Mouse (Mus musculus) midbrain, postnatal 0 days (tissue): Measurements from ENCODE around the gene Limch1. TPM values are rescaled to one million over a fixed set of nuclear protein-coding genes. Genes with fewer than 3 reads are reported as not detected.

Source experiments
- ATAC-seq: fragments of 200-750 bp; cut with Nextera tagmentation; 2 replicates; pipeline ENCODE4 v1.8.0; 2017; ENCODE audit warnings: moderate number of reproducible peaks, mild to moderate bottlenecking, moderate TSS enrichment, moderate library complexity; ENCODE audit not compliant: low FRiP score
- DNase-seq: peaks from one replicate; pipeline ENCODE4 v3.0.0-alpha.2; 2015; ENCODE audit warnings: low spot score
- H3K27ac ChIP-seq: fragments of 300-500 bp; sonication (generic); 2 replicates; pipeline ENCODE4 v1.5.1; 2014; ENCODE audit warnings: low read depth, mild to moderate bottlenecking, low read length, mixed read lengths
- H3K27me3 ChIP-seq: fragments of 300-500 bp; sonication (generic); 2 replicates; pipeline ENCODE4 v1.6.1; 2014; ENCODE audit warnings: low read length, control low read depth, mixed read lengths; ENCODE audit not compliant: insufficient read depth
- H3K36me3 ChIP-seq: fragments of 300-500 bp; sonication (generic); 2 replicates; pipeline ENCODE4 v1.6.1; 2014; ENCODE audit warnings: low read length, control low read depth, mixed read lengths; ENCODE audit not compliant: insufficient read depth
- H3K4me1 ChIP-seq: fragments of 300-500 bp; sonication (generic); 2 replicates; pipeline ENCODE4 v1.6.1; 2014; ENCODE audit warnings: mild to moderate bottlenecking, control low read depth, antibody characterized with exemption, low read length, mixed read lengths; ENCODE audit not compliant: insufficient read depth
- H3K4me2 ChIP-seq: fragments of 300-500 bp; sonication (generic); 2 replicates; pipeline ENCODE4 v1.6.1; 2014; ENCODE audit warnings: low read depth, mild to moderate bottlenecking, low read length, mixed read lengths; ENCODE audit not compliant: poor library complexity, severe bottlenecking
- H3K4me3 ChIP-seq: fragments of 300-500 bp; sonication (generic); 2 replicates; pipeline ENCODE4 v1.5.1; 2014; ENCODE audit warnings: low read depth, mild to moderate bottlenecking, low read length, moderate library complexity
- H3K9ac ChIP-seq: fragments of 300-500 bp; sonication (generic); replicated peaks from 2 replicates; pipeline ENCODE4 v1.6.1; 2014; ENCODE audit warnings: mild to moderate bottlenecking, low read length, moderate library complexity, mixed read lengths; ENCODE audit not compliant: poor library complexity, severe bottlenecking
- H3K9me3 ChIP-seq: fragments of 300-500 bp; sonication (generic); 2 replicates; pipeline ENCODE4 v1.6.1; 2016; ENCODE audit warnings: low read length, control low read depth
- CTCF ChIP-seq: IDR thresholded peaks from 2 replicates; pipeline ENCODE4 v1.5.1; 2016; ENCODE audit warnings: antibody characterized with exemption, mild to moderate bottlenecking
- WGBS: fragments of 180-500 bp; shearing (Covaris S2); extraction: QIAGEN DNeasy Blood & Tissue Kit; methylation state at CpG from one replicate; pipeline ENCODE4 v1.1.7; 2014; 5-methylcytosine and 5-hydroxymethylcytosine counted together
- polyA plus RNA-seq: library from polyadenylated mRNA; unstranded; fragments of >200 nt; fragmentation: Nextera tagmentation; extraction: Ambion mirVana; gene quantifications from 2 replicates; pipeline ENCODE4 v1.2.1, GENCODE M21; 2015
- total RNA-seq: library from RNA; depleted of rRNA; stranded (reverse); fragments of >200 nt; gene quantifications from 2 replicates; pipeline ENCODE4 v1.2.3, GENCODE M21; 2014

Gene Limch1
- total and polyA plus RNA-seq, 2 experiments from 2014 or later = 46.6 to 119 TPM

GRCm38 (mm10) chr5:66815877-66816276 is 70.2 kb downstream of the Limch1 start:
- H3K9me3 ChIP-seq = no peaks in the 10 kb centered on the region
- H3K4me3 ChIP-seq = no peak overlapping the region
- no peak overlapping the region for H3K4me2 ChIP-seq
- no peaks in the 10 kb centered on the region for H3K27me3 ChIP-seq
- WGBS = 12% methylated on average over 6 of the region's 6 CpGs
- no peaks in the 10 kb centered on the region for H3K4me1 ChIP-seq
- TF ChIP-seq CTCF = no peak
- DNase-seq (no peak), ATAC-seq (no peak)
- H3K36me3 ChIP-seq = no peaks in the 10 kb centered on the region
- H3K27ac ChIP-seq = no peak overlapping the region
- no peak overlapping the region for H3K9ac ChIP-seq

GRCm38 (mm10) chr5:66816751-66817150 is 71.1 kb downstream of the Limch1 start:
- Histone ChIP-seq H3K4me1 (no peaks in the 10 kb centered on the region), H3K36me3 (no peaks in the 10 kb centered on the region), H3K9me3 (no peaks in the 10 kb centered on the region), H3K4me3 (no peak overlapping the region), H3K27ac (no peak overlapping the region), H3K9ac (no peak overlapping the region), H3K27me3 (no peaks in the 10 kb centered on the region), H3K4me2 (no peak overlapping the region)
- WGBS = 70% methylated on average over 18 of the region's 18 CpGs
- ATAC-seq (no peak), DNase-seq (no peak)
- TF ChIP-seq CTCF = no peak

GRCm38 (mm10) chr5:66817184-66817956 is 71.7 kb downstream of the Limch1 start:
- no peak overlapping the region for H3K9ac ChIP-seq
- no peaks in the 10 kb centered on the region for H3K4me1 ChIP-seq
- DNase-seq (no peak), ATAC-seq (no peak)
- no peak for TF ChIP-seq CTCF
- no peaks in the 10 kb centered on the region for H3K9me3 ChIP-seq
- no peak overlapping the region for H3K27ac ChIP-seq
- no peak overlapping the region for H3K4me3 ChIP-seq
- H3K4me2 ChIP-seq = no peak overlapping the region
- no peaks in the 10 kb centered on the region for H3K36me3 ChIP-seq
- 97% methylated on average over 8 of the region's 8 CpGs for WGBS
- H3K27me3 ChIP-seq = no peaks in the 10 kb centered on the region

- Histone ChIP-seq H3K27ac (no peak overlapping the region), H3K9me3 (no peaks in the 10 kb centered on the region), H3K4me2 (no peak overlapping the region), H3K4me3 (no peak overlapping the region), H3K9ac (no peak overlapping the region), H3K36me3 (no peaks in the 10 kb centered on the region), H3K4me1 (no peaks in the 10 kb centered on the region), H3K27me3 (no peaks in the 10 kb centered on the region)
- TF ChIP-seq CTCF = no peak
- DNase-seq (peak; percentile 42), ATAC-seq (0 out of 2 replicates have a peak, but pooled peaks have one; percentile 38)
- WGBS = 52% methylated on average over 6 of the region's 6 CpGs
Observed at GRCm38 (mm10) chr5:66822500-66823205, 77.0 kb downstream of the Limch1 start.

- Histone ChIP-seq H3K9me3 (no peaks in the 10 kb centered on the region), H3K27ac (no peak overlapping the region), H3K4me2 (no peak overlapping the region), H3K9ac (no peak overlapping the region), H3K4me1 (no peaks in the 10 kb centered on the region), H3K36me3 (no peaks in the 10 kb centered on the region), H3K27me3 (no peaks in the 10 kb centered on the region), H3K4me3 (no peak overlapping the region)
- no peak for ATAC-seq
- 92% methylated on average over 4 of the region's 4 CpGs for WGBS
- no peak for DNase-seq
- TF ChIP-seq CTCF = no peak
Observed at GRCm38 (mm10) chr5:66825586-66825985, 80.0 kb downstream of the Limch1 start.

- no peak overlapping the region for H3K27ac ChIP-seq
- no peak for DNase-seq
Observed at GRCm38 (mm10) chr5:66826844-66827243, 81.2 kb downstream of the Limch1 start.

More at GRCm38 (mm10) chr5:66826844-66827243, 81.2 kb downstream of the Limch1 start:
- no peaks in the 10 kb centered on the region for H3K27me3 ChIP-seq
- H3K9me3 ChIP-seq = no peaks in the 10 kb centered on the region
- no peak overlapping the region for H3K4me2 ChIP-seq
- WGBS = 67% methylated on average over 8 of the region's 8 CpGs
- TF ChIP-seq CTCF = no peak
- H3K36me3 ChIP-seq = no peaks in the 10 kb centered on the region
- ATAC-seq = no peak
- no peaks in the 10 kb centered on the region for H3K4me1 ChIP-seq
- no peak overlapping the region for H3K9ac ChIP-seq
- no peak overlapping the region for H3K4me3 ChIP-seq
